Mouse (Mus musculus): ENCODE data around the gene Six2. TPM values are rescaled to one million over a fixed set of nuclear protein-coding genes. Genes with fewer than 3 reads are reported as not detected.

Gene Six2
- under 1 TPM in 1 of 2 experiments, not detected in 1; 0.33 TPM for total RNA-seq (2021)
- long read RNA-seq, experiment 1, partial matches to known transcripts, result 0 of 1 reads
- long read RNA-seq, experiment 1, other reads (novel, unspliced or antisense), result 1 of 1 reads
- long read RNA-seq, experiment 2, result 0 reads

- no peak for DNase-seq (ENCODE audit: low spot score in 2 of 2)
- Histone ChIP-seq H3K4me3 (peak within 1 kb of the TSS; percentile 27), H3K27ac (no peak within 1 kb of the TSS)
- no peak for TF ChIP-seq CTCF (conservative IDR thresholded peaks at IDR 0.05)
Observed at GRCm38 (mm10) chr17:85688236-85688910, at the start of gene Six2. Gene Six2, minus strand, starts transcription at chr17:85688274.

GRCm38 (mm10) chr17:85737090-85737780, 49.2 kb upstream of the Six2 start:
- TF ChIP-seq CTCF (conservative IDR thresholded peaks at IDR 0.05), result no peak
- no peak for DNase-seq (ENCODE audit: low spot score in 2 of 2)
- no peak overlapping the region for H3K27ac ChIP-seq
- no peak overlapping the region for H3K4me3 ChIP-seq

GRCm38 (mm10) chr17:85731329-85731728, 43.3 kb upstream of the Six2 start:
- Histone ChIP-seq H3K27ac (no peak overlapping the region), H3K4me3 (no peak overlapping the region)
- no peak for TF ChIP-seq CTCF (conservative IDR thresholded peaks at IDR 0.05)
- DNase-seq (ENCODE audit: low spot score in 2 of 2), result no peak

- Histone ChIP-seq H3K27ac (no peak overlapping the region), H3K4me3 (no peak overlapping the region)
- no peak for TF ChIP-seq CTCF (conservative IDR thresholded peaks at IDR 0.05)
- DNase-seq (ENCODE audit: low spot score in 2 of 2), result no peak
Observed at GRCm38 (mm10) chr17:85730231-85731015, 42.3 kb upstream of the Six2 start.

GRCm38 (mm10) chr17:85728071-85728718, 40.1 kb upstream of the Six2 start:
- TF ChIP-seq CTCF (conservative IDR thresholded peaks at IDR 0.05), result no peak
- no peak overlapping the region for H3K4me3 ChIP-seq
- peak in 1 of 2 experiments; percentile 25 for DNase-seq (ENCODE audit: low spot score in 2 of 2)
- no peak overlapping the region for H3K27ac ChIP-seq

GRCm38 (mm10) chr17:85725988-85726387, 37.9 kb upstream of the Six2 start:
- DNase-seq (ENCODE audit: low spot score in 2 of 2), result no peak
- no peak overlapping the region for H3K4me3 ChIP-seq
- H3K27ac ChIP-seq, result no peak overlapping the region
- TF ChIP-seq CTCF (conservative IDR thresholded peaks at IDR 0.05), result no peak

GRCm38 (mm10) chr17:85723166-85723565, 35.1 kb upstream of the Six2 start:
- TF ChIP-seq CTCF (conservative IDR thresholded peaks at IDR 0.05), result no peak
- Histone ChIP-seq H3K4me3 (no peak overlapping the region), H3K27ac (no peak overlapping the region)
- no peak for DNase-seq (ENCODE audit: low spot score in 2 of 2)

GRCm38 (mm10) chr17:85717266-85717665, 29.2 kb upstream of the Six2 start:
- DNase-seq (ENCODE audit: low spot score in 2 of 2), result no peak
- H3K4me3 ChIP-seq, result no peak overlapping the region
- TF ChIP-seq CTCF (conservative IDR thresholded peaks at IDR 0.05), result no peak

GRCm38 (mm10) chr17:85715784-85716183, 27.7 kb upstream of the Six2 start:
- H3K4me3 ChIP-seq, result no peak overlapping the region
- no peak overlapping the region for H3K27ac ChIP-seq
- no peak for DNase-seq (ENCODE audit: low spot score in 2 of 2)
- peak; percentile 28; the same call in 1 of the 2 replicates for TF ChIP-seq CTCF (conservative IDR thresholded peaks at IDR 0.05)

More at GRCm38 (mm10) chr17:85717266-85717665, 29.2 kb upstream of the Six2 start:
- H3K27ac ChIP-seq, result no peak overlapping the region

- DNase-seq (ENCODE audit: low spot score in 2 of 2), result no peak
- TF ChIP-seq CTCF (conservative IDR thresholded peaks at IDR 0.05), result no peak
Observed at GRCm38 (mm10) chr17:85714370-85714769, 26.3 kb upstream of the Six2 start.

GRCm38 (mm10) chr17:85712874-85713273, 24.8 kb upstream of the Six2 start:
- peak; percentile 33 for TF ChIP-seq CTCF (conservative IDR thresholded peaks at IDR 0.05)
- no peak overlapping the region for H3K4me3 ChIP-seq
- DNase-seq (ENCODE audit: low spot score in 2 of 2), result no peak
- no peak overlapping the region for H3K27ac ChIP-seq

More at GRCm38 (mm10) chr17:85714370-85714769, 26.3 kb upstream of the Six2 start:
- Histone ChIP-seq H3K27ac (no peak overlapping the region), H3K4me3 (no peak overlapping the region)
